Mouse (Mus musculus) CD4-positive, CD25-positive, alpha-beta regulatory T cell, adult 4 months (primary cell): ENCODE measurements at regions not wholly inside any gene's neighbourhood (a gene's known extent, or its start where the extent isn't known, plus 50 kb on each side); places are given as distances from the start of the nearest gene placed in this dataset.
"Not testable (repeated sequence)": the region's sequence is repeated elsewhere in the genome, so short reads cannot be mapped to it uniquely, and the experiment has no call there.

Experiments used
- ATAC-seq: one replicate; pipeline ENCODE4 v1.8.0; 2017

- ATAC-seq = no peak
Measured at GRCm38 (mm10) chr1:30751138-30751907, 122.4 kb downstream of the Phf3 start.

- ATAC-seq = no peak
Measured at GRCm38 (mm10) chr1:30741955-30742354, 131.8 kb downstream of the Phf3 start.

- no peak for ATAC-seq
Measured at GRCm38 (mm10) chr1:30740831-30741230, 132.9 kb downstream of the Phf3 start.

- ATAC-seq = no peak
Measured at GRCm38 (mm10) chr1:30721519-30721918, 152.2 kb downstream of the Phf3 start.

GRCm38 (mm10) chr1:30720829-30721228 lies 152.9 kb downstream of the Phf3 start:
- no peak for ATAC-seq

GRCm38 (mm10) chr1:30718578-30718977 lies 155.1 kb downstream of the Phf3 start:
- ATAC-seq = no peak

- no peak for ATAC-seq
Measured at GRCm38 (mm10) chr1:30716346-30716745, 157.4 kb downstream of the Phf3 start.

GRCm38 (mm10) chr1:30701116-30701515 lies 172.6 kb downstream of the Phf3 start:
- ATAC-seq = no peak

DNA sequence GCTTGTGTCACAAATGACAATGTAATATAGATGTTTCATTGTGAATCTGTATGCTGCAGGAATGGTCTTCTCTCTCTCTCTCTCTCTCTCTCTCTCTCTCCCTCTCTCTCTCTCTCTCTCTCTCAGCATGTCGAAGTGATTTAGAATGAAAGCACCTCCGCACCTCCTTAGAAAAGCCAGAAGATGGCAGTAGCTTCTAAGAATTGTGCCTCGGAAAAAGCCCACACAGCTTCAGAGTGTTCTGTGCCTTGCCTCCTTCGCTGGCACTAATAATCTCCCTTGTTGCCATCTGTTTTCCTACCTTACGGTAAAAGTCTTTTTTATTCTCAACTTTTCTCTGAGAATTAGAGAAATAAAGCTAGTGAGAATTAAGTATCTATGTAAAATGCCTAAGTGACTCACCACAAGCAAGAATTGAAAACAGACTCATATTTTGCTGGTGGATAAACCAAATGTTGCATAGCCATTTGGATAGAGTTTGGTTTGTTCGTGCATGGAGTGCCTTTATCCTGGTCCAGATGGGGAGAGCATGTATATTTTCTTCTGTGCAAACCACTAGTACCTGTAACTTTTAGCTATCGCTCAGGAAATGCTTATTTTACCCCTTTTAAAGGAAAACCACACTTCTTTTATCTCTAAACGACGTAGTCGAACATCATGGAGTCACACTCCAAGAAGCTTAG lies 173.2 kb downstream of the Phf3 start:
- no peak for ATAC-seq

DNA sequence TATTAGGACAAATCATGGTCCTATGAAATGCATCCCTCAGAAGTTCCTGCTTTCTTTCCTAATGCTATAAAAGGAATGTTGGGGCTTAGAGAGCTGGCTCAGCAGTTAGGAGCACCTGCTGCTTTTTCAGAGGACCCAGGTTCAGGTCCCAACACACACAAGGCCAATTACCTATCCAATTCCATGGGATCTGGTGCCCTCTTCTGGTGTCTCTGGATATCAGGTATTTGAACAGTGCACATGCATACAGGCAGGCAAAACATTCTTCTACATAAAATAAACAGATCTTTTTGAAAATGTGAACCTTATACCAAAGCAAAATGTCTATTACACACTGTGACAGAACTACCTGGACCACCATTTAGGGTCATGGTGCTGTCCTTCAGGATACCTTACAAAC lies 177.4 kb downstream of the Phf3 start:
- ATAC-seq = no peak

GRCm38 (mm10) chr1:30685318-30685717 lies 188.4 kb downstream of the Phf3 start:
- no peak for ATAC-seq

GRCm38 (mm10) chr1:30683889-30684288 lies 189.8 kb downstream of the Phf3 start:
- ATAC-seq = no peak

DNA sequence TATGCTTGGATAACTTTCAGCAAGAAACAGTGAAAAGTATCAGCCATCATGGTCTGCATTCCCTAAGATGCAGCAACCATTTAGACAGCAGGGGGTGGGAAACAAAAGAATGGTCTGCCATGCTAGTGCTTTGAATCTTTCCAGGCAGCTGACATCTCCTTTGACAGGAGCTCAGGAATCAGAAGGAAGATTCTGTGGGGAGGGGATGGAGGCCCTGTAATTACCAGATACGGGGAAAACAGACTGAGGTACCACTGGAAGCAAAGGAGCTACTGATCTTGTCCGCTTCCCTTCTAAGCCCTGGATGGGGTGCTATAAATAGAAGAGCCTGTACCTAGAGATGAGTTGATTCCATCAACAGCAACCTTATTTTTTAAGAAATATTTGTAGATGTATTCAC lies 233.9 kb downstream of the Phf3 start:
- no peak for ATAC-seq

DNA sequence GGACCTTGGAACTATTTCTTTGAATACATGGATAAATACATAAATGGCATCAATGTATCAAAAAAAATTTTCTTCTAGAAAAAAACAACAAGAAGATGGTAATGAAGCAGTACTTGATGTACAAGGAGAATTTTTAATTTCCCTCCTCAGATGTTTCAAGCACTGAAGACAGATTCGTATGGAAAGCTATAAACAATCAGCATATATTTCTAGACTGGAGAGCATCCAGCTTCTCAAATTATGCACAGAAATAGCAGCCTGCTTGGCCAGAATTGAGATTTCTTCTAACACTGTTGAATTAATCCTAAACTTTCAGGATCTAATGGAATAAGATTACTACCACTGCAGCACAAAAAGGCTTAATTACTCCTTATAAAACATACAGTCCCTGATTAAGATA lies 241.0 kb downstream of the Phf3 start:
- no peak for ATAC-seq

DNA sequence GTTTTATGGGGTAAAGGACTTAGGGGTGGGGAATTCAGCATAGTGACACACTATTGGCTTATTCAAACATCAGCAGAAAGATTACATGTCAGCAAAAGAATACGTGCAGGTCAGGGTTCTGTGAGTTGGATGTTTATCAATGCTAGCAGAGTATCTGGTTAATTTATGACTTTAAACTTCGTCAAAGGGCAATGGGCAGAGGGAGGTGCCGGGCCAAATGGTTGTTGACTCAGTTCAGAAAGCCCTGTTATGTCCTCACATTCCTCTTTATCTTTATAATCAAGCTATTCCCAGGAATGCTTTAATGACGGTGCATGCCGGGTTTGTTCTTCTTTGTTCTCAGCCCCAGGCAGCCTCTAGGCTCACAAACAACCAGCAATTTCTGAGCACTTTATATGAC lies 245.9 kb downstream of the Phf3 start:
- not testable (repeated sequence) for ATAC-seq

DNA sequence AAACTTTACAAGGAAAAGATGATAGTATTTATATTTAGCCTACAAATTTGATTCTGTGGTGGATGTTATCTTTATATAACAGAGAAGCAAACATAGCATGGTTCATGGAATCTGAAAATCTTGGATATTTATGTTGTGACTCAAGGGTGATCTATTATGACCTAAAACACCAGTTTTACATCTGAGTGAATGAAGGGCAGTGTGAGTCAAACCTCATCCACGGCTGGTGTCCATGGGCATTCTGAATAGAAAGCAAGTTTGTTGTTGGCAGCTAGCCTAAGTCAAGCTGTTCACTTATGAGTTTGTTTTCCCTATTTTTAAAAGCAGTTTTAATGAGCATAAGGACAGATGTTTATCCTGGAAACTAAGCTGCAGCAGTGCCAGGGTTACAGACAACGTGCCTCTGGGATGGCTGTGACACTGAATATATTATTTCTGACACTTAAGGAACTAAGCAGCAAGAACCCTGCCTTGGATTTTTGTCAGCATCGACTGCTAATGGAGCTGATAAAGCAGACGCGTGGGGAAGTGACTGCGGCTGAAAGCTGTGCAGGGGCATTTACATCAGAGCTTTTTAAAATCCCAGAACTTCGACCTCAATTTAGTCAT lies 278.5 kb downstream of the Phf3 start:
- no peak for ATAC-seq

DNA sequence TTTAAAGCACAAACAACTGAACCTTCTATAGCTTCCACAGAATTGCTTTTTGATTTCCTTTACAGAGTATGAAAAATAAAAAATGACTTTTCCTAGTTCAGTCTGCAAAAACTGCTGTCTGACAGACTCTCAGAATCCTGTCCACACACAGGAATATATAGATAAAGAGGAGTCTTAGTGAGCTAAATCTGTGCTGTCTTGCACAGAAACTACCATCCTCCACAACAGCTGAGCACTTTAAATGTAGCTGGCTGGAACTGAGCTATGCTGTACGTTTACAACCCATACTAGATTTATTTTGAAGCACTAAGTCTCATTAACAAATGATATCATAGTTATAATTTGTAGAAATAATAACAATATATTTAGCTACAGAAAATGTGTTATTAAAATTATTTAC lies 279.7 kb downstream of the Phf3 start:
- no peak for ATAC-seq

- ATAC-seq = no peak
Measured at GRCm38 (mm10) chr1:30590721-30591120, 283.0 kb downstream of the Phf3 start.

DNA sequence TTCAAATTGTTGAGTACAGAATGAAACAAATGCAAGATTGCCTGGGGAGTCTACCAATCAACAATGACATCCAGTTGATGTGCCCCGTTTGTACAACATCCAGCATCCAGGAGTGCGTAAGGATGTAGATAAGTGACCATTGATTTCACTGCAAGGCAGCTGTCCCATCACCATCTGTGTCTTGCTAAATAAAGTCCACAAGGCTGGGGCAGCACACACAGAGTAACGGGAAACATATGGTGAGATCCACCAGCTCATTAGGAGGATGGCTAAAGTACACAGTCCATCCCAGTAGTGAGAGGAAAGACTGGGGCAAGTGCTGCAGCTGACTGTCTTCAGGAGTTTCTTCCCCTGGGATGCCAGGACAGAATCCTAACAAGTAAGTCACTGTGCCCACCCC lies 284.8 kb downstream of the Phf3 start:
- ATAC-seq = no peak

DNA sequence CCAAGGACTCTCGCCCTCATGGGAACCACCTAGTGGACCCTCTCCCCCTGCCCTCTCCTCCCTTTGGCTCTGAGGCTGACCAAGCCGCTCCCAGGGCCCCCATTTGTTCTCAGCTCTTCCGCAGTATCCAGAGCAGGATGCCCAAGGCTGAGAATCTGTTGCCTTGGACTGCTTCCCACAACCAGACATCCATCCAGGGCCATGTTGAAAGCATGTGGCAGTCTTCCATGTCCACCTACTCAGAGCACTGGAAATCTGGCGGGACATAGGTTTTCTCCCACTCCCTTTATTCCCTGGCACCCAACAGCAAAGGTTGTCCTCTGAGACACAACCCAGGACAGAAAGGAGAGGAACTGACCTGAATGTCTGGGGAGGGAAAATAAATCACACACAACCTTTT lies 285.4 kb downstream of the Phf3 start:
- ATAC-seq = no peak

DNA sequence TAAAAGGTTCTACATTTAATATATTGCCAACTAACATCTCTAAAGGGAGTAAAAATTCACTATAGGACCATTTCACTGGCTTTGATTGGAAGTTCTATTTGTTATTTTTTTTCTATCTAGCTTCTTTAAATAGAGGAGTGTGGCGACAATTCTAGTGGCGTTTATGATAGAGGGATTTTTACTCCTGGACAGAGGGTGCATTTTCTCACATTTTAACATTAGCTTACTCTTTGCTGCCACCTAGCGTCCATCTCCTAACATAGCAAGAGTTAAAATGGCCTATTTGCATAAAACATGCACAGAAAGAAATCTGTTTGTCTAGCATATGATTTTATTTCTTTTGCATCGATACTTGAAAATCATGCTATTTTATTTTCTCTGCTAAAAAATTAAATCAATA lies 288.9 kb downstream of the Phf3 start:
- ATAC-seq = peak; percentile 34

DNA sequence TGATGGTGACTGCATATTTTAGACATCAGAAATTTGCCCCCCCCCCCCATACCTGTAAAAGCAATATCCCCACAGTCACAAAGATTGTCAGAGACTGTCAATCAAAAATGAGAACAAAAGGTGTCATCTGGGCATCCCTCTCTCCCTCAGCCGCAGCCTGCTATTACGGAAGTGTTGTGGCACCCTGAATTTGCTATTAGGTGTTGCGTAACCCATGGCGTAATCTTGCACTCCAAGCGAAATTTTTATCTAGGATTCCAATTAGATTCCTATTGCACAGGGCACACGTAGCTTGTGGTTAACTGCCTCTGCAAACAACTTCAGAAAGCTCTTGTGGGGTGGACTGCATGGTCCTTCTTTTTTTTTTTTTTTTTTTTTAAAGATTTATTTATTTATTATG lies 289.9 kb downstream of the Phf3 start:
- no peak for ATAC-seq

DNA sequence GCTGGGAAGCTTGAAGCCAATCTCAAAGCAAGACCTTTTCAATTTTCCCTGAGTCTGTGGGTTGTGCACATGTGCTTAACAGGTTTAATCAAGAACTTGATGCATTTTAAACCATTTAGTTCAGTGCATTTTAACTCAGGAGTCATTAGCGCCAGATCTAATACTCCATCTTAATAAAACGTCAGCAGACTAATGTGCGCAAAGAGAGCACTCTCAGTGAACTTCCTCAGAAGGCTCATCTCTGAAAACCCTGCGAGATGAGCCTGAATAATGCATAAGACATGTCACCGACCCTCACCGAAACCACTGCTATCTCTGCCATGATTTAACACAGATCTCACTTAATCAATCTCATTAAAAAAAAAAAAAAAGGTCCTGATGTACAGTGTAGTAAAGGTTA lies 309.0 kb downstream of the Phf3 start:
- no peak for ATAC-seq

- not testable (repeated sequence) for ATAC-seq
Measured at GRCm38 (mm10) chr1:30548761-30549160, 325.0 kb downstream of the Phf3 start.
